Mouse (Mus musculus) thymus, adult 2 months (tissue): ENCODE data around the gene Prss58.

Experiments used
- CTCF ChIP-seq: fragments of 200-500 bp; IDR thresholded peaks from 2 replicates; pipeline ENCODE4 v1.5.1; 2012; ENCODE audit warnings: mild to moderate bottlenecking, control low read depth, low read length, moderate library complexity, borderline replicate concordance; ENCODE audit not compliant: control insufficient read depth, poor library complexity, insufficient read depth; ENCODE audit errors: extremely low read depth
- POLR2A ChIP-seq: fragments of 200-500 bp; IDR thresholded peaks from 2 replicates; pipeline ENCODE4 v1.6.1; 2012; ENCODE audit warnings: mild to moderate bottlenecking, low read length, control low read depth, moderate library complexity; ENCODE audit not compliant: control insufficient read depth, poor library complexity, insufficient read depth; ENCODE audit errors: extremely low read depth

- TF ChIP-seq CTCF (no peak), POLR2A (no peak)
Observed at GRCm38 (mm10) chr6:40890973-40891372, 9.2 kb downstream of the Prss58 start.
